ENCODE assay signal across 8 mouse cellular contexts in the genomic region with DNA sequence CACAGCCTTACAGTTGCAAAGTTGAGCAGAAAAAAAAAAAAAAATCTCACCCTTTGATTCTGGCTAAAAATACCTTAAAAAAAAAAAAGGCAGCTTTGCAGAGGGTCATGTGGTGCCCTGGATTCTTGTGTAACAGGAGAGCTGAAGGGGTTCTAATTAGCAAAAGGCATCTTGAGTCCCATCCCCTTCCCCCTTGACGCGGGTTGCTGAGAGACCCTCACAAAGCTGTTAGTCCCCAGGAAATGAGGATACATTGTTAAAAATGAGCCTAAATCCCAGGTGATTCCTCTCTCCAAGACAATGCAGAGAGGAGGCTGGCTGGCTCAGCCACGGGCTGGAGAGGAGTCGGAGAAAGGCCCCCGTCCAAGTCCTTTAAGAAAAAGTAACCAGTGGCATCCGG. TPM values are rescaled to one million over a fixed set of nuclear protein-coding genes. Genes with fewer than 3 reads are reported as not detected.
A peak's percentile ranks its signal among the peaks of the same experiment; 100 is the strongest.
DNase-seq lines count a peak whose midpoint lies in the region; ATAC-seq lines count a peak whose summit lies in the region.
"Had no signal": no experiment of that assay in that cellular context is flagged by ENCODE, and none has a peak within 500 bp of the region (broad histone marks: within the 10 kb centered on the region; RNA-seq: fewer than 3 reads in every experiment).

No protein-coding gene starts in this region.

- H3K9ac ChIP-seq in neural tube, embryonic 11.5 days (ENCODE audit: low read length): peak overlapping the region; percentile 72
- H3K9ac ChIP-seq in embryonic facial prominence, embryonic 15.5 days: no peak overlapping the region
- H3K9ac ChIP-seq in limb, embryonic 11.5 days (ENCODE audit: low read length): no peak overlapping the region
- H3K9ac ChIP-seq: liver, embryonic 13.5 days had no signal

- WGBS in neural tube, embryonic 11.5 days: 50% methylated on average over 6 of the region's 6 CpGs
- WGBS in embryonic facial prominence, embryonic 15.5 days: 46% methylated on average over 6 of the region's 6 CpGs
- 34% methylated on average over 6 of the region's 6 CpGs for WGBS in limb, embryonic 11.5 days

- peaks cover 12% of the 10 kb centered on the region for H3K4me1 ChIP-seq in neural tube, embryonic 11.5 days (ENCODE audit: control insufficient read depth, insufficient read depth, low read length)
- H3K4me1 ChIP-seq in embryonic facial prominence, embryonic 15.5 days: peaks cover 13% of the 10 kb centered on the region
- H3K4me1 ChIP-seq in limb, embryonic 11.5 days (ENCODE audit: control insufficient read depth, insufficient read depth, low read length): peaks cover 24% of the 10 kb centered on the region

- no peaks in the 10 kb centered on the region for H3K9me3 ChIP-seq in neural tube, embryonic 11.5 days (ENCODE audit: control insufficient read depth, low read length)
- H3K9me3 ChIP-seq in embryonic facial prominence, embryonic 15.5 days (replicated peaks): no peaks in the 10 kb centered on the region
- no peaks in the 10 kb centered on the region for H3K9me3 ChIP-seq in limb, embryonic 11.5 days (ENCODE audit: control insufficient read depth, low read length)
- H3K9me3 ChIP-seq: liver, embryonic 13.5 days had no signal

- no peaks in the 10 kb centered on the region for H3K27me3 ChIP-seq in neural tube, embryonic 11.5 days (ENCODE audit: control insufficient read depth, insufficient read depth, low read length)
- H3K27me3 ChIP-seq in embryonic facial prominence, embryonic 15.5 days: no peaks in the 10 kb centered on the region
- H3K27me3 ChIP-seq in limb, embryonic 11.5 days (ENCODE audit: control insufficient read depth, insufficient read depth, low read length): no peaks in the 10 kb centered on the region

- no peak overlapping the region for H3K4me2 ChIP-seq in neural tube, embryonic 11.5 days (ENCODE audit: low read depth)
- peak overlapping the region; percentile 66 for H3K4me2 ChIP-seq in embryonic facial prominence, embryonic 15.5 days (replicated peaks)
- no peak overlapping the region for H3K4me2 ChIP-seq in limb, embryonic 11.5 days (ENCODE audit: low read depth, severe bottlenecking)

- 0 out of 2 replicates have a peak, but pooled peaks have one; percentile 24 for ATAC-seq in neural tube, embryonic 11.5 days (ENCODE audit: insufficient read depth, low FRiP score, low TSS enrichment)
- no peak for ATAC-seq in embryonic facial prominence, embryonic 15.5 days (ENCODE audit: insufficient number of reproducible peaks, low FRiP score, low TSS enrichment, low read depth)
- no peak for ATAC-seq in limb, embryonic 11.5 days (ENCODE audit: insufficient number of reproducible peaks, low FRiP score, low TSS enrichment, low read depth)

- no peak overlapping the region for H3K27ac ChIP-seq in neural tube, embryonic 11.5 days (ENCODE audit: low read depth, low read length)
- 0 out of 2 replicates have a peak overlapping the region, but pooled peaks have one; percentile 3 for H3K27ac ChIP-seq in embryonic facial prominence, embryonic 15.5 days (replicated peaks)
- H3K27ac ChIP-seq in limb, embryonic 11.5 days (replicated peaks; ENCODE audit: low read depth, low read length): no peak overlapping the region
- H3K27ac ChIP-seq: liver, embryonic 13.5 days had no signal

- no peak overlapping the region for H3K4me3 ChIP-seq in neural tube, embryonic 11.5 days (ENCODE audit: low read depth, low read length)
- H3K4me3 ChIP-seq in embryonic facial prominence, embryonic 15.5 days (replicated peaks): no peak overlapping the region
- H3K4me3 ChIP-seq in limb, embryonic 11.5 days (ENCODE audit: low read depth, low read length): no peak overlapping the region
- H3K4me3 ChIP-seq: liver, embryonic 13.5 days had no signal

- H3K36me3 ChIP-seq in neural tube, embryonic 11.5 days (ENCODE audit: control insufficient read depth, insufficient read depth, low read length): no peaks in the 10 kb centered on the region
- H3K36me3 ChIP-seq in embryonic facial prominence, embryonic 15.5 days: no peaks in the 10 kb centered on the region
- H3K36me3 ChIP-seq in limb, embryonic 11.5 days (ENCODE audit: control insufficient read depth, insufficient read depth, low read length): no peaks in the 10 kb centered on the region; the same call in 1 of the 2 replicates
- H3K36me3 ChIP-seq: liver, embryonic 13.5 days had no signal

- DNase-seq in neural tube, embryonic 11.5 days (ENCODE audit: low spot score): peak; percentile 32
- DNase-seq in neural tube, embryonic 10.5 days (ENCODE audit: extremely low spot score, low spot score): no peak
- peak; percentile 31 for DNase-seq in limb, embryonic 11.5 days (ENCODE audit: low spot score)
- no peak for DNase-seq in adipocyte (ENCODE audit: low spot score)
- DNase-seq in embryo, embryonic 10 days (ENCODE audit: low spot score): no peak
- DNase-seq in left cerebral cortex, adult 11 months (ENCODE audit: low spot score): no peak
- DNase-seq: liver, embryonic 13.5 days had no signal

RNA-seq across cellular contexts. Expression of gene Mycn, which starts 36.6 kb away (rescaled TPM):
- polyA plus RNA-seq in neural tube, embryonic 11.5 days (2014; fragmentation: Nextera tagmentation; extraction: Ambion mirVana): 101 and 107 TPM in 2 replicates
- 26.8 and 27.6 TPM in 2 replicates for polyA plus RNA-seq in embryonic facial prominence, embryonic 15.5 days (2015; fragmentation: Nextera tagmentation; extraction: Ambion mirVana)
- 115 and 120 TPM in 2 replicates for polyA plus RNA-seq in limb, embryonic 11.5 days (2014; fragmentation: Nextera tagmentation; extraction: Ambion mirVana)

Comparison
In these comparisons a context has a peak if more than half of its experiments do, and no peak if none do; other contexts are left out.
1. DNase-seq: peak in neural tube, embryonic 11.5 days (single experiment) and limb, embryonic 11.5 days (single experiment); none in neural tube, embryonic 10.5 days (single experiment), adipocyte (single experiment), embryo, embryonic 10 days (single experiment) and left cerebral cortex, adult 11 months (single experiment).